Mouse (Mus musculus) cerebellum, postnatal 25 days (tissue): Measurements from ENCODE around the gene Prss57.

Experiments used
- DNase-seq, 2 experiments: peaks; one replicate each; pipeline ENCODE4 v3.0.0; 2021; ENCODE audit warnings: mixed read lengths in 2 of 2

Prss57 gene

GRCm38 (mm10) chr10:79790861-79791260 is at the start of gene Prss57:
TSS of gene Prss57 (minus strand) at chr10:79790961.
- DNase-seq, result no peak

GRCm38 (mm10) chr10:79840091-79840490 is 49.3 kb upstream of the Prss57 start:
- DNase-seq, result no peak

GRCm38 (mm10) chr10:79838151-79838550 is 47.4 kb upstream of the Prss57 start:
- no peak for DNase-seq

GRCm38 (mm10) chr10:79836918-79837317 is 46.2 kb upstream of the Prss57 start:
- no peak for DNase-seq

- DNase-seq, result peak; percentile 84 to 89
These were observed 44.1 kb upstream of the Prss57 start for GRCm38 (mm10) chr10:79834769-79835398.

GRCm38 (mm10) chr10:79832786-79833181 is 42.0 kb upstream of the Prss57 start:
- no peak for DNase-seq

- no peak for DNase-seq
These were observed 41.4 kb upstream of the Prss57 start for GRCm38 (mm10) chr10:79832026-79832785.

- no peak for DNase-seq
These were observed 40.8 kb upstream of the Prss57 start for GRCm38 (mm10) chr10:79831583-79831982.

- DNase-seq, result no peak
These were observed 33.7 kb upstream of the Prss57 start for GRCm38 (mm10) chr10:79824413-79824812.

GRCm38 (mm10) chr10:79823011-79823410 is 32.2 kb upstream of the Prss57 start:
- DNase-seq, result no peak

- DNase-seq, result no peak
These were observed 31.6 kb upstream of the Prss57 start for GRCm38 (mm10) chr10:79822372-79822771.

GRCm38 (mm10) chr10:79821731-79822130 is 31.0 kb upstream of the Prss57 start:
- no peak for DNase-seq

- DNase-seq, result no peak
These were observed 30.0 kb upstream of the Prss57 start, which contains the start of gene Misp for GRCm38 (mm10) chr10:79820782-79821181. TSS of gene Misp (plus strand) at chr10:79820989.

- no peak for DNase-seq
These were observed 29.5 kb upstream of the Prss57 start for GRCm38 (mm10) chr10:79820277-79820676.

- DNase-seq, result no peak
These were observed 28.8 kb upstream of the Prss57 start for GRCm38 (mm10) chr10:79819606-79820005.

GRCm38 (mm10) chr10:79818225-79818624 is 27.5 kb upstream of the Prss57 start:
- DNase-seq, result no peak

- DNase-seq, result no peak
These were observed 26.4 kb upstream of the Prss57 start for GRCm38 (mm10) chr10:79817111-79817510.

GRCm38 (mm10) chr10:79815671-79816494 is 25.1 kb upstream of the Prss57 start:
- DNase-seq, result no peak

GRCm38 (mm10) chr10:79814271-79814842 is 23.6 kb upstream of the Prss57 start:
- DNase-seq, result no peak

GRCm38 (mm10) chr10:79811736-79812637 is 21.2 kb upstream of the Prss57 start:
- DNase-seq, result peak; percentile 93 to 95

GRCm38 (mm10) chr10:79808728-79809127 is 18.0 kb upstream of the Prss57 start:
- no peak for DNase-seq

- peak; percentile 73 to 81 for DNase-seq
These were observed 17.1 kb upstream of the Prss57 start for GRCm38 (mm10) chr10:79807826-79808225.
